Comparison of ENCODE assay signal across 24 mouse cellular contexts in the genomic region with DNA sequence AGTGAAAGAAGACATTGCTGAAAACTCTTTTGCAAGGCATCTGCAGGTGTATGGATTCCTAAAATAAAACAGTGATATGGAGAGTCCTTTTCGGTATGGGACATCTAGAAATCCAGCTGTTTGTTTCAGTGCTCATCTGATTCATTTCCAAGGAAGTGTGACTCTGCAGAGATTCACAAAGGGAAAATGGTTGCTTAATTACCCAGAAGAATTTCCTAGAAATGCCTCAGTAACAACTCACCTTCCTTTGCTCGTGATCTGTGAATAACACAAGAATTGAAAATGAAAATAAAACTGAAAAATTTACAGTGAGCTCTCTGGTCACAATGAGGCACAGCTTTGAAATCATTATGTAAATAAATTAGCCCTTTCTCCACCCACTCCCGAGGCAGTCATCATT.
DNase-seq lines count a peak whose midpoint lies in the region; ATAC-seq and TF ChIP-seq lines count a peak whose summit lies in the region.
"Had no signal": no experiment of that assay in that cellular context is flagged by ENCODE, and none has a peak within 500 bp of the region (broad histone marks: within the 10 kb centered on the region; RNA-seq: fewer than 3 reads in every experiment).

No protein-coding gene starts in this region.

- no peak; the same call in 1 of the 2 replicates for TF ChIP-seq EP300 in CH12.LX (IDR thresholded peaks at IDR 0.05; ENCODE audit: low read length)

- TF ChIP-seq CTCF in CH12.LX (conservative IDR thresholded peaks at IDR 0.05 in 1 of 2, IDR thresholded peaks at IDR 0.05 in 1 of 2; ENCODE audit: low read depth in 2 of 2, low read length in 2 of 2) = no peak

- TF ChIP-seq POLR2A in CH12.LX (IDR thresholded peaks at IDR 0.05; ENCODE audit: low read depth, low read length) = no peak

- H3K4me2 ChIP-seq in neural tube, embryonic 14.5 days (ENCODE audit: low read depth, low read length) = no peak overlapping the region
- H3K4me2 ChIP-seq in CH12.LX (ENCODE audit: insufficient read depth, low read depth, poor library complexity, severe bottlenecking) = peak overlapping the region; percentile 51
- H3K4me2 ChIP-seq in liver, embryonic 12.5 days = no peak overlapping the region
- H3K4me2 ChIP-seq: embryonic facial prominence, embryonic 12.5 days; forebrain, embryonic 13.5 days; forebrain, embryonic 15.5 days had no signal

- H3K79me2 ChIP-seq in CH12.LX (replicated peaks; ENCODE audit: control insufficient read depth, extremely low read depth, insufficient read depth, poor library complexity, severe bottlenecking) = no peaks in the 10 kb centered on the region

- DNase-seq in neural tube, embryonic 10.5 days (ENCODE audit: extremely low spot score, low spot score) = no peak
- DNase-seq in CH12.LX (ENCODE audit: extremely low read depth) (no peak), NIH3T3 (ENCODE audit: low read depth) (peak; percentile 9)
- DNase-seq in induced T-regulatory cell, adult 2 months (ENCODE audit: low read depth) = peak; percentile 16
- no peak for DNase-seq in ovary, postnatal 10 days (ENCODE audit: low spot score)
- no peak for DNase-seq in layer of hippocampus, postnatal 10 days (ENCODE audit: low spot score in 2 of 2)
- DNase-seq: adrenal gland, adult 8-10 months; adrenal gland, postnatal 14 days; adrenal gland, postnatal 36 days; B cell, adult 2 months; cerebellum, adult 11-12 months; cerebellum, adult 2 months; cerebellum, adult 9-10 months; cerebellum, postnatal 10 days; cerebellum, postnatal 25 days; forebrain, postnatal 0 days had no signal

- dilution Hi-C loops in CH12.LX (cut with MboI; ENCODE audit: extremely low pct_ligation_motif_present, extremely low pct_unique_long_range_greater_than_20kb, low sequenced_read_pairs) = no loop called here

- 0 out of 2 replicates have a peak, but pooled peaks have one; percentile 9 for ATAC-seq in neural tube, embryonic 14.5 days (ENCODE audit: low read depth)
- ATAC-seq in liver, embryonic 12.5 days = no peak
- ATAC-seq: activated CD4-positive, CD25-positive, alpha-beta regulatory T cell, adult 4 months; CD4-positive, CD25-positive, alpha-beta regulatory T cell, adult 4 months; forebrain, embryonic 13.5 days; forebrain, embryonic 15.5 days; forebrain, postnatal 0 days had no signal

- H3K9ac ChIP-seq in neural tube, embryonic 14.5 days (replicated peaks; ENCODE audit: low read depth, low read length) = no peak overlapping the region
- H3K9ac ChIP-seq in CH12.LX (ENCODE audit: insufficient read depth, low read depth) = no peak overlapping the region
- no peak overlapping the region for H3K9ac ChIP-seq in liver, embryonic 12.5 days
- H3K9ac ChIP-seq: embryonic facial prominence, embryonic 12.5 days; forebrain, embryonic 13.5 days; forebrain, embryonic 15.5 days; forebrain, postnatal 0 days had no signal

- H3K4me3 ChIP-seq in neural tube, embryonic 14.5 days (ENCODE audit: low read depth, low read length) = no peak overlapping the region
- no peak overlapping the region for H3K4me3 ChIP-seq in CH12.LX (replicated peaks in 1 of 3; ENCODE audit: low read depth in 2 of 3, low read length in 2 of 3, poor library complexity in 1 of 3)
- H3K4me3 ChIP-seq in liver, embryonic 12.5 days = no peak overlapping the region
- H3K4me3 ChIP-seq: embryonic facial prominence, embryonic 10.5 days; embryonic facial prominence, embryonic 12.5 days; forebrain, embryonic 13.5 days; forebrain, embryonic 15.5 days had no signal

- no peaks in the 10 kb centered on the region for H3K36me3 ChIP-seq in neural tube, embryonic 14.5 days (ENCODE audit: control insufficient read depth, insufficient read depth, low read length)
- no peaks in the 10 kb centered on the region for H3K36me3 ChIP-seq in CH12.LX (replicated peaks in 1 of 2; ENCODE audit: control insufficient read depth in 1 of 2, insufficient read depth in 1 of 2, low read length in 1 of 2)
- no peaks in the 10 kb centered on the region for H3K36me3 ChIP-seq in liver, embryonic 12.5 days
- H3K36me3 ChIP-seq: embryonic facial prominence, embryonic 10.5 days; embryonic facial prominence, embryonic 12.5 days; forebrain, embryonic 15.5 days had no signal

- 34% methylated on average over 3 of the region's 3 CpGs for WGBS in neural tube, embryonic 14.5 days
- WGBS in liver, embryonic 12.5 days (ENCODE audit: insufficient replicate concordance) = 55% methylated on average over 3 of the region's 3 CpGs

- H3K27me3 ChIP-seq in neural tube, embryonic 14.5 days (ENCODE audit: control insufficient read depth, insufficient read depth, low read length) = no peaks in the 10 kb centered on the region
- H3K27me3 ChIP-seq in CH12.LX (replicated peaks) = no peaks in the 10 kb centered on the region
- H3K27me3 ChIP-seq in liver, embryonic 12.5 days (replicated peaks) = no peaks in the 10 kb centered on the region
- H3K27me3 ChIP-seq: embryonic facial prominence, embryonic 12.5 days; forebrain, embryonic 13.5 days; forebrain, embryonic 15.5 days had no signal

- H3K27ac ChIP-seq in neural tube, embryonic 14.5 days (ENCODE audit: low read depth, low read length) = no peak overlapping the region
- no peak overlapping the region for H3K27ac ChIP-seq in CH12.LX (ENCODE audit: insufficient read depth, low read depth)
- no peak overlapping the region for H3K27ac ChIP-seq in liver, embryonic 12.5 days
- H3K27ac ChIP-seq: embryonic facial prominence, embryonic 10.5 days; embryonic facial prominence, embryonic 12.5 days; forebrain, embryonic 13.5 days; forebrain, embryonic 15.5 days had no signal

- H3K9me3 ChIP-seq in neural tube, embryonic 14.5 days (ENCODE audit: control insufficient read depth, low read length) = no peaks in the 10 kb centered on the region
- no peaks in the 10 kb centered on the region for H3K9me3 ChIP-seq in CH12.LX (replicated peaks; ENCODE audit: low read length)
- no peaks in the 10 kb centered on the region for H3K9me3 ChIP-seq in liver, embryonic 12.5 days (replicated peaks)
- H3K9me3 ChIP-seq: embryonic facial prominence, embryonic 10.5 days; embryonic facial prominence, embryonic 12.5 days; forebrain, embryonic 13.5 days; forebrain, embryonic 15.5 days had no signal

- no peak for TF ChIP-seq RAD21 in CH12.LX (IDR thresholded peaks at IDR 0.05; ENCODE audit: low read depth, low read length)

- H3K4me1 ChIP-seq in neural tube, embryonic 14.5 days (ENCODE audit: control insufficient read depth, insufficient read depth, low read length) = peaks cover 5% of the 10 kb centered on the region; the same call in 1 of the 2 replicates
- peaks cover 0 to 10% of the 10 kb centered on the region in 2 experiments; a peak in 2 of 4 replicates for H3K4me1 ChIP-seq in CH12.LX (ENCODE audit: control insufficient read depth in 1 of 2, insufficient read depth in 2 of 2)
- H3K4me1 ChIP-seq in liver, embryonic 12.5 days = no peaks in the 10 kb centered on the region
- H3K4me1 ChIP-seq: embryonic facial prominence, embryonic 10.5 days; embryonic facial prominence, embryonic 12.5 days; forebrain, embryonic 13.5 days; forebrain, embryonic 15.5 days had no signal

- in situ Hi-C loops in CH12.LX (cut with MboI; ENCODE audit: low pct_ligation_motif_present, low pct_unique_long_range_greater_than_20kb, low sequenced_read_pairs) = no loop called here

TF ChIP-seq in CH12.LX, 34 proteins besides CTCF, POLR2A, EP300 and RAD21:
- TF ChIP-seq E2F4 (IDR thresholded peaks at IDR 0.05; ENCODE audit: insufficient replicate concordance, low read depth, low read length) (no peak), MXI1 (IDR thresholded peaks at IDR 0.05; ENCODE audit: low read depth, low read length) (no peak), SIN3A (IDR thresholded peaks at IDR 0.05; ENCODE audit: low read length) (no peak), HCFC1 (IDR thresholded peaks at IDR 0.05; ENCODE audit: low read depth, low read length) (no peak), ZKSCAN1 (IDR thresholded peaks at IDR 0.05; ENCODE audit: borderline replicate concordance, low read depth, low read length) (no peak), UBTF (IDR thresholded peaks at IDR 0.05; ENCODE audit: low read depth, low read length) (no peak), TBP (conservative IDR thresholded peaks at IDR 0.05; ENCODE audit: low read depth, low read length) (no peak), ETS1 (conservative IDR thresholded peaks at IDR 0.05; ENCODE audit: low read depth, low read length) (peak; percentile 28; the same call in 1 of the 2 replicates), KAT2A (IDR thresholded peaks at IDR 0.05; ENCODE audit: insufficient replicate concordance, low read length) (no peak), BHLHE40 (IDR thresholded peaks at IDR 0.05; ENCODE audit: low read depth, low read length) (0 out of 2 replicates have a peak, but pooled peaks have one; percentile 21), TCF12 (IDR thresholded peaks at IDR 0.05; ENCODE audit: low read depth, low read length) (no peak), MAFK (IDR thresholded peaks at IDR 0.05; ENCODE audit: insufficient replicate concordance, low read length) (no peak), SMC3 (IDR thresholded peaks at IDR 0.05; ENCODE audit: low read depth, low read length) (no peak), POLR2AphosphoS2 (IDR thresholded peaks at IDR 0.05; ENCODE audit: low read depth, low read length) (no peak), RCOR1 (conservative IDR thresholded peaks at IDR 0.05; ENCODE audit: low read depth, low read length) (no peak), NELFE (IDR thresholded peaks at IDR 0.05; ENCODE audit: low read depth, low read length) (no peak), USF1 (IDR thresholded peaks at IDR 0.05; ENCODE audit: low read depth, low read length) (no peak)

Comparison
In these comparisons a context has a peak if more than half of its experiments do, and no peak if none do; other contexts are left out.
1. DNase-seq: peak in NIH3T3 (single experiment) and induced T-regulatory cell, adult 2 months (single experiment); none in neural tube, embryonic 10.5 days (single experiment), CH12.LX (single experiment), ovary, postnatal 10 days (single experiment) and layer of hippocampus, postnatal 10 days (0 of 2).